Mouse (Mus musculus) embryonic fibroblast, embryonic 13.5 days (primary cell): Measurements from ENCODE around the gene Rnf7.

Source experiments
- CTCF ChIP-seq: IDR thresholded peaks from 2 replicates; pipeline ENCODE4 v1.5.1; 2011; ENCODE audit warnings: mild to moderate bottlenecking, control low read depth, low read length, moderate library complexity, borderline replicate concordance; ENCODE audit not compliant: insufficient read depth
- POLR2A ChIP-seq: IDR thresholded peaks from 2 replicates; pipeline ENCODE4 v1.6.1; 2011; ENCODE audit warnings: low read depth, mild to moderate bottlenecking, control low read depth, low read length, moderate library complexity

GRCm38 (mm10) chr9:96424027-96424426, 54.4 kb downstream of the Rnf7 start:
- TF ChIP-seq POLR2A (no peak), CTCF (no peak)
